Mouse (Mus musculus): ENCODE results near the gene Banf2. TPM values are rescaled to one million over a fixed set of nuclear protein-coding genes. Genes with fewer than 3 reads are reported as not detected.

Banf2 gene
- total RNA-seq, 1 experiment: not detected

DNA sequence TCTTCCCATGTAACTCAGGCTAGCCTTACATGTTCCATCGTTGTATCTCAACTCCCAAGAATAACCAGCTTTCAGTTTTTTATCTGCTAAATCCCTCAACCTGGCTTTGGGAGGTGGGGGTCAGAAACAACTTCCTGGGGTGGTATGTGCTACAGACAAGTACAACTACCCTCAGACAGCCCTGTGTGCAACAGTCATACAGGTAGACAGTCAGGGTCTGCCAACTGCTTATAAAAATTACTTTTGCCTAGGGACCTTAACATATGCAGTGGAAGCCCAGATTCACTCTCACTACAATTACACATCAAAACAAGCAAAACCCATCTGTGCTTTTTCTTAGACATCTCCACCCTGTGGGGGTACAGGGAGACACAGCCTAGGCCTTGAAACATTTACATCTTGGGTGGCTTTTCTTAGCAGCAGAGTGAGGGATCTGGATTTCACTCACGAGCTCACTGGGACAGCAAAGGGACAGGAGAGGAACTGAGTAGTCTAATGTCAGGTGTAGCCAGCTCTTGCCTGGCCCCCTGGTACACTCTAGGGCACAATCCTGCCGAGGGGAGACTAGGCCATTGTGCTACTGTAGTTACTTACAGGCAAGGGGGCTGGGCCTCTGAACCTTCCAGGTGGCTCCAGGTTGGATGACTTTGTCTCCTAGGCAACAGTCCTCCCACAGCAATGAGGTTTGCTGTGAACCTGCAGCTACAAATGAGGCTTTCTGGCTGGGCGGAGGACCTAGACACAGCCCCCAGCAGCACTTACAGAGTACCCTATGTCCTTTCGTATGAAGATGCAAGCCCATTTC is 13.1 kb downstream of the Banf2 start:
- Histone ChIP-seq H3K9ac (ENCODE audit: insufficient read depth, low read depth, low read length, poor library complexity, severe bottlenecking) (no peak overlapping the region), H3K27ac (ENCODE audit: insufficient read depth, low read depth, low read length, poor library complexity, severe bottlenecking) (no peak overlapping the region), H3K4me3 (ENCODE audit: insufficient read depth in 1 of 2, low read depth in 1 of 2, low read length in 2 of 2, poor library complexity in 1 of 2, severe bottlenecking in 1 of 2) (no peak overlapping the region), H3K36me3 (ENCODE audit: control insufficient read depth, insufficient read depth, low read length, poor library complexity, severe bottlenecking) (no peaks in the 10 kb centered on the region), H3K4me1 (ENCODE audit: control insufficient read depth in 2 of 2, insufficient read depth in 2 of 2, low read length in 2 of 2, poor library complexity in 1 of 2) (peaks cover 0 to 5% of the 10 kb centered on the region in 2 experiments; a peak in 1 of 4 replicates), H3K9me3 (ENCODE audit: control insufficient read depth, insufficient read depth, low read depth, low read length) (no peaks in the 10 kb centered on the region)
- in situ Hi-C loops (cut with MboI; ENCODE audit: low sequenced_read_pairs in 2 of 2, unreplicated experiment in 2 of 2): no loop called here
- TF ChIP-seq ZNF384 (IDR thresholded peaks at IDR 0.05; ENCODE audit: low read depth, low read length): no peak
- no peak for TF ChIP-seq MAFK (IDR thresholded peaks at IDR 0.05; ENCODE audit: insufficient read depth, low read depth, low read length)
- no peak for TF ChIP-seq ZC3H11A (IDR thresholded peaks at IDR 0.05; ENCODE audit: borderline replicate concordance, low read depth, low read length)
- no peak for TF ChIP-seq HCFC1 (IDR thresholded peaks at IDR 0.05; ENCODE audit: borderline replicate concordance, insufficient read depth, low read length)
- TF ChIP-seq CHD2 (IDR thresholded peaks at IDR 0.05; ENCODE audit: low read depth, low read length): no peak
- no peak for DNase-seq (ENCODE audit: low read depth, low spot score)

DNA sequence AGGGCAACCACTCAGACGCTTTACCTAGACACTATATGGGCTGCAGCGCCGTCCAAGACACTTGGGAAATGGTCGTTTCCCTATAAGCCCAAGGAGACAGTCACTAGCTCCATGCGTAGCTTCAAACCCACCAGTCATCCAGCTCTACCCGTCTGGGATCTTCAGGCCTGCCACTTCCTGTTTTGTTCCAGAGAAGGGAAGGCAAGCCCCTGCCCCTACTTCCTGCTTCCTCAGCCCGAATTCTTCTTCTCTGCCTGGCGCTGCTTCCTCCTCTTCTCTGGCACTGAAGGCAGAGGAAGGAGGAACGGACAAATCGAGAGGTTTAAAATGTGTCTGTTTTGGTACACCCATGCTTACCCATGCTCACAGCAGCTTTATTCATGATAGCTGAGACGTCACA is 14.1 kb downstream of the Banf2 start:
- TF ChIP-seq MAFK (IDR thresholded peaks at IDR 0.05; ENCODE audit: insufficient read depth, low read depth, low read length) (no peak), ZNF384 (IDR thresholded peaks at IDR 0.05; ENCODE audit: low read depth, low read length) (no peak), CHD2 (IDR thresholded peaks at IDR 0.05; ENCODE audit: low read depth, low read length) (no peak)
- H3K9ac ChIP-seq (ENCODE audit: insufficient read depth, low read depth, low read length, poor library complexity, severe bottlenecking): no peak overlapping the region
- no peaks in the 10 kb centered on the region for H3K9me3 ChIP-seq (ENCODE audit: control insufficient read depth, insufficient read depth, low read depth, low read length)
- DNase-seq (ENCODE audit: low read depth, low spot score): no peak
- no peak overlapping the region for H3K4me3 ChIP-seq (ENCODE audit: insufficient read depth in 1 of 2, low read depth in 1 of 2, low read length in 2 of 2, poor library complexity in 1 of 2, severe bottlenecking in 1 of 2)
- H3K36me3 ChIP-seq (ENCODE audit: control insufficient read depth, insufficient read depth, low read length, poor library complexity, severe bottlenecking): no peaks in the 10 kb centered on the region
- in situ Hi-C loops (cut with MboI; ENCODE audit: low sequenced_read_pairs in 2 of 2, unreplicated experiment in 2 of 2): no loop called here
- H3K4me1 ChIP-seq (ENCODE audit: control insufficient read depth in 2 of 2, insufficient read depth in 2 of 2, low read length in 2 of 2, poor library complexity in 1 of 2): peaks cover 0 to 5% of the 10 kb centered on the region in 2 experiments; a peak in 1 of 4 replicates
- H3K27ac ChIP-seq (ENCODE audit: insufficient read depth, low read depth, low read length, poor library complexity, severe bottlenecking): no peak overlapping the region

DNA sequence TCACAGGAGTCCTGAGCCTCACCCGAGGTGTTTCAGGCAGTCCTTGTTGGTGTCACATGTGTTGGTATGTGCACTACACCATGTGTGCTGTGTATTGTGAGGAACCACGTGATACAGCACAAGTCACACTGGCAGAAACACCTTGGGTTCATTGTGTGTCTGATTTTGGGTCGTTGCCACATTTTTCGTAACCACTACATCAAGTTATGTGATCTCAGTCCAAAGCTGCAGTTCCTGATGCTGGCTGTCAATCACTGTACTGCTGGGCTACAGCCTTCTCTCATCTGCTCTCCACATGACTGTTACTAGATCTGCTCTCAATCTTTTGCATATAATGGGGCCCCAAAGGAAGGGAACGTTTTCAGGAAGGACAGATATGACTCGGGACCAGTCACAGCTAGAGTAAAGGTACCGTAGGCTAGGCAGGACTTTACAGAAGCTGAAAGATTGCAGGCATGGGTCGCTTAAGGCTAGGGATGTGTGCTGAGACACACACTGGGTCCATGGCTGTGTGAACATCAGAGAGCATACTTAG is 17.4 kb downstream of the Banf2 start:
- Histone ChIP-seq H3K4me1 (ENCODE audit: control insufficient read depth in 2 of 2, insufficient read depth in 2 of 2, low read length in 2 of 2, poor library complexity in 1 of 2) (peaks cover 0 to 5% of the 10 kb centered on the region in 2 experiments; a peak in 1 of 4 replicates), H3K27ac (ENCODE audit: insufficient read depth, low read depth, low read length, poor library complexity, severe bottlenecking) (no peak overlapping the region), H3K9ac (ENCODE audit: insufficient read depth, low read depth, low read length, poor library complexity, severe bottlenecking) (no peak overlapping the region), H3K9me3 (ENCODE audit: control insufficient read depth, insufficient read depth, low read depth, low read length) (no peaks in the 10 kb centered on the region), H3K36me3 (ENCODE audit: control insufficient read depth, insufficient read depth, low read length, poor library complexity, severe bottlenecking) (no peaks in the 10 kb centered on the region), H3K4me3 (ENCODE audit: insufficient read depth in 1 of 2, low read depth in 1 of 2, low read length in 2 of 2, poor library complexity in 1 of 2, severe bottlenecking in 1 of 2) (no peak overlapping the region)
- TF ChIP-seq ZC3H11A (IDR thresholded peaks at IDR 0.05; ENCODE audit: borderline replicate concordance, low read depth, low read length) (no peak), MAFK (IDR thresholded peaks at IDR 0.05; ENCODE audit: insufficient read depth, low read depth, low read length) (no peak), CHD2 (IDR thresholded peaks at IDR 0.05; ENCODE audit: low read depth, low read length) (no peak), HCFC1 (IDR thresholded peaks at IDR 0.05; ENCODE audit: borderline replicate concordance, insufficient read depth, low read length) (no peak), ZNF384 (IDR thresholded peaks at IDR 0.05; ENCODE audit: low read depth, low read length) (no peak)
- no peak for DNase-seq (ENCODE audit: low read depth, low spot score)
- in situ Hi-C loops (cut with MboI; ENCODE audit: low sequenced_read_pairs in 2 of 2, unreplicated experiment in 2 of 2): no loop called here

DNA sequence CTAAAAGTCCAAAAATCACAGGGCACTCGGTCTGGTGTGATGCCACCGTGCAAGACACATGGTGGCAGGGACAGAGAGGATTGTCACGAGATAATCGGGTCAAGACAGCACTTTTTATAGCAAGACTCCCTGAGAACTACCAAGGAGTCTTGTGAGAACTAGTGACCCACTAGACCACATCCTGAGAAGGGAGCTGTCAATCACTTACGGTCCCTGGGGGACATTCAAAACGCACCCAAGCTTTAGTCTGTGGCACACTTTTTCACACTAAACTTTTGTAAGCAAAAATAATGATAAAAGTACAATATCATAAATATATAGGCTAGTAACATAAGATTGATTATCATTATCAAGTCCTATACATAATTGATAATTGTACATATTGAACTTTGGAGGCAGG is 18.0 kb downstream of the Banf2 start:
- DNase-seq (ENCODE audit: low read depth, low spot score): no peak
- Histone ChIP-seq H3K27ac (ENCODE audit: insufficient read depth, low read depth, low read length, poor library complexity, severe bottlenecking) (no peak overlapping the region), H3K9me3 (ENCODE audit: control insufficient read depth, insufficient read depth, low read depth, low read length) (no peaks in the 10 kb centered on the region), H3K4me1 (ENCODE audit: control insufficient read depth in 2 of 2, insufficient read depth in 2 of 2, low read length in 2 of 2, poor library complexity in 1 of 2) (peaks cover 0 to 5% of the 10 kb centered on the region in 2 experiments; a peak in 1 of 4 replicates), H3K4me3 (ENCODE audit: insufficient read depth in 1 of 2, low read depth in 1 of 2, low read length in 2 of 2, poor library complexity in 1 of 2, severe bottlenecking in 1 of 2) (no peak overlapping the region), H3K36me3 (ENCODE audit: control insufficient read depth, insufficient read depth, low read length, poor library complexity, severe bottlenecking) (no peaks in the 10 kb centered on the region), H3K9ac (ENCODE audit: insufficient read depth, low read depth, low read length, poor library complexity, severe bottlenecking) (no peak overlapping the region)
- no peak for TF ChIP-seq ZC3H11A (IDR thresholded peaks at IDR 0.05; ENCODE audit: borderline replicate concordance, low read depth, low read length)
- no peak for TF ChIP-seq ZNF384 (IDR thresholded peaks at IDR 0.05; ENCODE audit: low read depth, low read length)
- no peak for TF ChIP-seq CHD2 (IDR thresholded peaks at IDR 0.05; ENCODE audit: low read depth, low read length)
- no peak for TF ChIP-seq MAFK (IDR thresholded peaks at IDR 0.05; ENCODE audit: insufficient read depth, low read depth, low read length)
- no peak for TF ChIP-seq HCFC1 (IDR thresholded peaks at IDR 0.05; ENCODE audit: borderline replicate concordance, insufficient read depth, low read length)
- in situ Hi-C loops (cut with MboI; ENCODE audit: low sequenced_read_pairs in 2 of 2, unreplicated experiment in 2 of 2): no loop called here

Data from ES-E14 (cell line).